Comparison of ENCODE assay signal across 8 mouse cellular contexts in genomic region chr16:57121816-57122415, GRCm38 (mm10). TPM values are rescaled to one million over a fixed set of nuclear protein-coding genes. Genes with fewer than 3 reads are reported as not detected.
DNase-seq lines count a peak whose midpoint lies in the region; ATAC-seq and TF ChIP-seq lines count a peak whose summit lies in the region.

No protein-coding gene starts in this region.

- H3K4me1 ChIP-seq in lung, postnatal 0 days (ENCODE audit: insufficient read depth, low read depth, low read length), result peaks cover 10% of the 10 kb centered on the region; the same call in 1 of the 2 replicates
- H3K4me1 ChIP-seq in forebrain, embryonic 15.5 days, result peaks cover 22% of the 10 kb centered on the region
- H3K4me1 ChIP-seq in liver, adult 2 months (ENCODE audit: control insufficient read depth, insufficient read depth, low read length), result peaks cover 16% of the 10 kb centered on the region
- no peaks in the 10 kb centered on the region for H3K4me1 ChIP-seq in testis, adult 2 months (ENCODE audit: control insufficient read depth, insufficient read depth, low read length)

- H3K36me3 ChIP-seq in lung, postnatal 0 days (ENCODE audit: insufficient read depth, low read length), result no peaks in the 10 kb centered on the region
- no peaks in the 10 kb centered on the region for H3K36me3 ChIP-seq in forebrain, embryonic 15.5 days
- no peaks in the 10 kb centered on the region for H3K36me3 ChIP-seq in liver, adult 2 months (ENCODE audit: control insufficient read depth, insufficient read depth, low read length)
- H3K36me3 ChIP-seq in testis, adult 2 months (ENCODE audit: control insufficient read depth, insufficient read depth, low read length), result no peaks in the 10 kb centered on the region

- WGBS in lung, postnatal 0 days, result under 1% methylated on average over 45 of the region's 59 CpGs
- under 1% methylated on average over 59 of the region's 59 CpGs for WGBS in forebrain, embryonic 15.5 days
- under 1% methylated on average over 59 of the region's 59 CpGs for WGBS in liver, adult 2 months

- peak overlapping the region; percentile 95 for H3K27ac ChIP-seq in lung, postnatal 0 days (ENCODE audit: low read length)
- peak overlapping the region; percentile 95 for H3K27ac ChIP-seq in forebrain, embryonic 15.5 days (replicated peaks)
- H3K27ac ChIP-seq in liver, adult 2 months (replicated peaks; ENCODE audit: insufficient read depth, low read depth, low read length), result peak overlapping the region; percentile 84
- peak overlapping the region; percentile 82 for H3K27ac ChIP-seq in testis, adult 2 months (ENCODE audit: control insufficient read depth, insufficient read depth, low read depth, low read length)

- ATAC-seq in lung, postnatal 0 days, result peak; percentile 12; the same call in 1 of the 2 replicates
- ATAC-seq in forebrain, embryonic 15.5 days (replicated peaks), result no peak

- no peak for TF ChIP-seq CTCF in lung, postnatal 0 days (IDR thresholded peaks at IDR 0.05)
- no peak for TF ChIP-seq CTCF in liver, adult 2 months (IDR thresholded peaks at IDR 0.05; ENCODE audit: low read depth, low read length)
- no peak for TF ChIP-seq CTCF in testis, adult 2 months (IDR thresholded peaks at IDR 0.05; ENCODE audit: control insufficient read depth, insufficient read depth, insufficient replicate concordance, low read depth, low read length)

- peak; percentile 12 for DNase-seq in adrenal gland, postnatal 25 days
- no peak for DNase-seq in adrenal gland, adult 8-10 months
- DNase-seq in lung, postnatal 0 days (ENCODE audit: low spot score), result peak; percentile 47
- DNase-seq in lung, postnatal 4 days, result no peak
- no peak for DNase-seq in liver, adult 2 months (ENCODE audit: extremely low read depth, low read depth, low spot score)
- DNase-seq in cerebellum, adult 18-20 months, result no peak

- peak overlapping the region; percentile 81 for H3K4me2 ChIP-seq in lung, postnatal 0 days (replicated peaks; ENCODE audit: low read depth, low read length)
- peak overlapping the region; percentile 70 for H3K4me2 ChIP-seq in forebrain, embryonic 15.5 days (replicated peaks)

- no peak for TF ChIP-seq POLR2A in liver, adult 2 months (IDR thresholded peaks at IDR 0.05; ENCODE audit: extremely low read depth, insufficient read depth, low read length)
- TF ChIP-seq POLR2A in testis, adult 2 months (IDR thresholded peaks at IDR 0.05; ENCODE audit: control insufficient read depth, low read depth, low read length), result no peak

- peak overlapping the region; percentile 94 for H3K9ac ChIP-seq in lung, postnatal 0 days (replicated peaks; ENCODE audit: low read depth)
- peak overlapping the region; percentile 89 for H3K9ac ChIP-seq in forebrain, embryonic 15.5 days (replicated peaks)
- H3K9ac ChIP-seq in liver, adult 2 months (ENCODE audit: low read depth, low read length), result peak overlapping the region; percentile 94

- no peaks in the 10 kb centered on the region for H3K9me3 ChIP-seq in lung, postnatal 0 days (ENCODE audit: low read length)
- H3K9me3 ChIP-seq in forebrain, embryonic 15.5 days, result no peaks in the 10 kb centered on the region

- peak overlapping the region; percentile 99 for H3K4me3 ChIP-seq in lung, postnatal 0 days (ENCODE audit: low read depth, low read length)
- peak overlapping the region; percentile 94 for H3K4me3 ChIP-seq in forebrain, embryonic 15.5 days
- H3K4me3 ChIP-seq in liver, adult 2 months (ENCODE audit: insufficient read depth, low read depth, low read length), result peak overlapping the region; percentile 95
- H3K4me3 ChIP-seq in testis, adult 2 months (ENCODE audit: control insufficient read depth, low read depth, low read length), result peak overlapping the region; percentile 94

- TF ChIP-seq EP300 in lung, postnatal 0 days (IDR thresholded peaks at IDR 0.05), result no peak

- no peaks in the 10 kb centered on the region for H3K27me3 ChIP-seq in lung, postnatal 0 days (replicated peaks; ENCODE audit: insufficient read depth, low read length)
- no peaks in the 10 kb centered on the region for H3K27me3 ChIP-seq in forebrain, embryonic 15.5 days
- H3K27me3 ChIP-seq in liver, adult 2 months (ENCODE audit: control insufficient read depth, insufficient read depth, low read length), result no peaks in the 10 kb centered on the region
- H3K27me3 ChIP-seq in testis, adult 2 months (ENCODE audit: control insufficient read depth, insufficient read depth, low read length), result no peaks in the 10 kb centered on the region

- peaks cover 22% of the 10 kb centered on the region for H3K79me2 ChIP-seq in liver, adult 2 months (ENCODE audit: control insufficient read depth, insufficient read depth, low read length)

RNA-seq across cellular contexts. Expression of gene Tomm70a, which starts 0.4 kb away (rescaled TPM):
- total RNA-seq in adrenal gland, postnatal 25 days (2021), result 51.5 and 55.6 TPM in 2 replicates
- total RNA-seq in adrenal gland, adult 8-10 months (2022), result 10 to 100 TPM; 50.4 to 54.6 (median 52.8) TPM
- polyA plus RNA-seq in lung, postnatal 0 days (2015; fragmentation: Nextera tagmentation; extraction: Ambion mirVana), result 17.2 and 17.7 TPM in 2 replicates
- polyA plus RNA-seq in forebrain, embryonic 15.5 days (2015; fragmentation: Nextera tagmentation; extraction: Ambion mirVana), result 54.3 and 55.9 TPM in 2 replicates
- total RNA-seq in liver, adult 2 months (2014; rRNA removed), result 50.0 and 62.0 TPM in 2 replicates
- 14.2 and 17.0 TPM in 2 replicates for polyA plus RNA-seq in liver, adult 2 months (2012; rRNA removed)
- polyA plus RNA-seq in testis, adult 2 months (2012; rRNA removed), result 20.7 and 24.1 TPM in 2 replicates

RNA-seq across cellular contexts. Expression of gene Nit2, which starts 45.2 kb away (rescaled TPM):
- total RNA-seq in adrenal gland, postnatal 25 days (2021), result 53.2 and 61.0 TPM in 2 replicates
- 10 to 100 TPM; 39.7 to 43.5 (median 40.9) TPM for total RNA-seq in adrenal gland, adult 8-10 months (2022)
- polyA plus RNA-seq in lung, postnatal 0 days (2015; fragmentation: Nextera tagmentation; extraction: Ambion mirVana), result 35.8 and 40.0 TPM in 2 replicates
- polyA plus RNA-seq in forebrain, embryonic 15.5 days (2015; fragmentation: Nextera tagmentation; extraction: Ambion mirVana), result 37.7 and 41.1 TPM in 2 replicates
- total RNA-seq in liver, adult 2 months (2014; rRNA removed), result 260 and 288 TPM in 2 replicates
- 172 and 195 TPM in 2 replicates for polyA plus RNA-seq in liver, adult 2 months (2012; rRNA removed)
- 6.0 and 6.1 TPM in 2 replicates for polyA plus RNA-seq in testis, adult 2 months (2012; rRNA removed)

RNA-seq across cellular contexts. Expression of gene Tmem45a2, which starts 50.7 kb away (rescaled TPM):
- total RNA-seq in adrenal gland, postnatal 25 days (2021), result not detected in 2 replicates
- total RNA-seq in adrenal gland, adult 8-10 months (2022), result not detected
- 0.06 TPM in 1 of 2 replicates, not detected in the other for polyA plus RNA-seq in lung, postnatal 0 days (2015; fragmentation: Nextera tagmentation; extraction: Ambion mirVana)
- polyA plus RNA-seq in forebrain, embryonic 15.5 days (2015; fragmentation: Nextera tagmentation; extraction: Ambion mirVana), result not detected in 2 replicates
- not detected in 2 replicates for total RNA-seq in liver, adult 2 months (2014; rRNA removed)
- polyA plus RNA-seq in liver, adult 2 months (2012; rRNA removed), result not detected in 2 replicates
- 1.2 and 1.7 TPM in 2 replicates for polyA plus RNA-seq in testis, adult 2 months (2012; rRNA removed)

Comparison
In these comparisons a context has a peak if more than half of its experiments do, and no peak if none do; other contexts are left out.
1. DNase-seq: peak in adrenal gland, postnatal 25 days (single experiment) and lung, postnatal 0 days (single experiment); none in adrenal gland, adult 8-10 months (single experiment), lung, postnatal 4 days (0 of 2), liver, adult 2 months (single experiment) and cerebellum, adult 18-20 months (0 of 2).
2. Peak in every context shown above with its lines, with median percentiles within 50 percentile points of each other: H3K27ac ChIP-seq, H3K4me3 ChIP-seq and H3K9ac ChIP-seq.